Mouse (Mus musculus) ES-E14 (cell line): ENCODE measurements around the gene Zp2.

Experiments
- CHD2 ChIP-seq: IDR thresholded peaks from 2 replicates; pipeline ENCODE4 v1.6.1; 2014; ENCODE audit warnings: mild to moderate bottlenecking, low read depth, low read length, inconsistent platforms
- HCFC1 ChIP-seq: IDR thresholded peaks from 2 replicates; pipeline ENCODE4 v1.6.1; 2012; ENCODE audit warnings: low read length, inconsistent platforms, borderline replicate concordance; ENCODE audit not compliant: insufficient read depth
- ZC3H11A ChIP-seq: IDR thresholded peaks from 2 replicates; pipeline ENCODE4 v1.6.1; 2012; ENCODE audit warnings: low read depth, mild to moderate bottlenecking, inconsistent platforms, low read length, borderline replicate concordance

- TF ChIP-seq ZC3H11A (no peak), HCFC1 (no peak), CHD2 (no peak)
Observed at GRCm38 (mm10) chr7:120192207-120192606, 47.1 kb upstream of the Zp2 start.
